19 mouse cellular contexts compared by ENCODE assay signal in genomic region chr7:132494263-132494662, GRCm38 (mm10).
DNase-seq lines count a peak whose midpoint lies in the region; ATAC-seq and TF ChIP-seq lines count a peak whose summit lies in the region.
"Had no signal": no experiment of that assay in that cellular context is flagged by ENCODE, and none has a peak within 500 bp of the region (broad histone marks: within the 10 kb centered on the region; RNA-seq: fewer than 3 reads in every experiment).

No protein-coding gene starts in this region.

- H3K27me3 ChIP-seq in MEL (ENCODE audit: control insufficient read depth in 1 of 2, insufficient read depth in 2 of 2, low read length in 2 of 2) = no peaks in the 10 kb centered on the region
- no peaks in the 10 kb centered on the region for H3K27me3 ChIP-seq in liver, embryonic 16.5 days (ENCODE audit: control insufficient read depth, insufficient read depth, low read depth, low read length)
- H3K27me3 ChIP-seq: limb, embryonic 15.5 days had no signal

- H3K9ac ChIP-seq in MEL (ENCODE audit: control insufficient read depth, low read depth, low read length, poor library complexity, severe bottlenecking) = peak overlapping the region; percentile 1; the same call in 1 of the 2 replicates
- H3K9ac ChIP-seq in liver, embryonic 16.5 days (ENCODE audit: low read depth, low read length) = no peak overlapping the region
- H3K9ac ChIP-seq: limb, embryonic 15.5 days had no signal

- peak; percentile 34 to 43; a peak in 2 of 4 replicates for ATAC-seq in hematopoietic stem cell, adult 5-6 weeks (replicated peaks in 1 of 2; ENCODE audit: insufficient read depth in 1 of 2, low FRiP score in 2 of 2, low TSS enrichment in 1 of 2, low read depth in 1 of 2, poor library complexity in 2 of 2, severe bottlenecking in 2 of 2)
- ATAC-seq in liver, embryonic 16.5 days (ENCODE audit: low read depth) = peak; percentile 85
- ATAC-seq: hindbrain, postnatal 0 days had no signal

- DNase-seq in MEL (ENCODE audit: low read depth, low spot score) (peak; percentile 70), MEL-GATA-1-ER (ENCODE audit: extremely low read depth, low read depth) (peak; percentile 49)
- no peak for DNase-seq in thymus, adult 18-20 months
- DNase-seq in left cerebral cortex, postnatal 25 days (ENCODE audit: low spot score in 2 of 2) = no peak
- no peak for DNase-seq in right cerebral cortex, adult 2 months (ENCODE audit: low spot score in 2 of 2)
- DNase-seq: cerebellum, adult 11-12 months; cerebellum, postnatal 36 days; gastrocnemius, postnatal 10 days; heart, adult 18-20 months; heart, postnatal 10 days; kidney, adult 8-10 months; kidney, postnatal 4 days; lung, postnatal 10 days; right cerebral cortex, postnatal 25 days had no signal

- TF ChIP-seq CTCF in MEL (IDR thresholded peaks at IDR 0.05 in 2 of 3, conservative IDR thresholded peaks at IDR 0.05 in 1 of 3; ENCODE audit: control insufficient read depth in 1 of 3, insufficient read depth in 1 of 3, low read depth in 2 of 3, low read length in 3 of 3, poor library complexity in 1 of 3, severe bottlenecking in 1 of 3) = no peak

- TF ChIP-seq RAD21 in MEL (IDR thresholded peaks at IDR 0.05; ENCODE audit: low read depth, low read length) = no peak

- peaks cover 24 to 42% of the 10 kb centered on the region in 2 experiments for H3K4me1 ChIP-seq in MEL (ENCODE audit: control insufficient read depth in 1 of 2, insufficient read depth in 2 of 2, low read length in 2 of 2)
- peaks cover 34% of the 10 kb centered on the region for H3K4me1 ChIP-seq in liver, embryonic 16.5 days (ENCODE audit: control insufficient read depth, low read depth, low read length)
- H3K4me1 ChIP-seq: limb, embryonic 15.5 days had no signal

- no peaks in the 10 kb centered on the region for H3K9me3 ChIP-seq in MEL (replicated peaks; ENCODE audit: insufficient read depth, low read length)
- H3K9me3 ChIP-seq in liver, embryonic 16.5 days (replicated peaks; ENCODE audit: control insufficient read depth, low read length) = no peaks in the 10 kb centered on the region
- H3K9me3 ChIP-seq: limb, embryonic 15.5 days; midbrain, embryonic 10.5 days had no signal

- H3K36me3 ChIP-seq in MEL (ENCODE audit: control insufficient read depth in 1 of 2, insufficient read depth in 2 of 2, low read length in 2 of 2) = peaks cover 0 to 38% of the 10 kb centered on the region in 2 experiments; a peak in 2 of 4 replicates
- H3K36me3 ChIP-seq in liver, embryonic 16.5 days (ENCODE audit: control insufficient read depth, insufficient read depth) = no peaks in the 10 kb centered on the region
- H3K36me3 ChIP-seq: limb, embryonic 15.5 days; midbrain, embryonic 10.5 days had no signal

- TF ChIP-seq EP300 in MEL (IDR thresholded peaks at IDR 0.05; ENCODE audit: low read depth in 1 of 2, low read length in 2 of 2) = peak; percentile 56 to 79; a peak in 2 of 4 replicates

- no peak for TF ChIP-seq POLR2A in MEL (IDR thresholded peaks at IDR 0.05; ENCODE audit: control insufficient read depth in 1 of 2, insufficient read depth in 1 of 2, low read depth in 1 of 2, low read length in 2 of 2, poor library complexity in 1 of 2)

- intact Hi-C loops in left cerebral cortex, postnatal 25 days (cut with DNase I) = no loop called here

- H3K4me2 ChIP-seq in liver, embryonic 16.5 days (ENCODE audit: low read depth, low read length) = peak overlapping the region; percentile 31
- H3K4me2 ChIP-seq: limb, embryonic 15.5 days had no signal

- peak overlapping the region; percentile 94 for H3K27ac ChIP-seq in MEL (ENCODE audit: control insufficient read depth, low read depth, low read length)
- peak overlapping the region; percentile 84 for H3K27ac ChIP-seq in liver, embryonic 16.5 days (ENCODE audit: low read length)
- H3K27ac ChIP-seq: hindbrain, postnatal 0 days; limb, embryonic 15.5 days had no signal

- no peaks in the 10 kb centered on the region for H3K79me2 ChIP-seq in MEL (ENCODE audit: control insufficient read depth, insufficient read depth, low read length, poor library complexity)

- 12% methylated on average over 4 of the region's 4 CpGs for WGBS in liver, embryonic 16.5 days (ENCODE audit: insufficient replicate concordance)

- no peak overlapping the region for H3K4me3 ChIP-seq in MEL (ENCODE audit: control insufficient read depth in 1 of 2, insufficient read depth in 1 of 2, low read depth in 2 of 2, low read length in 2 of 2)
- no peak overlapping the region for H3K4me3 ChIP-seq in liver, embryonic 16.5 days (ENCODE audit: low read depth, low read length)
- H3K4me3 ChIP-seq: limb, embryonic 15.5 days; midbrain, embryonic 10.5 days had no signal

TF ChIP-seq in MEL, 35 proteins besides CTCF, POLR2A, EP300 and RAD21:
- TF ChIP-seq RCOR1 (IDR thresholded peaks at IDR 0.05; ENCODE audit: low read depth, low read length) = no peak
- peak; percentile 69 for TF ChIP-seq GATA1 (IDR thresholded peaks at IDR 0.05; ENCODE audit: low read depth, low read length)
- no peak; the same call in 1 of the 2 replicates for TF ChIP-seq MYC (IDR thresholded peaks at IDR 0.05; ENCODE audit: low read depth, low read length)
- no peak for TF ChIP-seq ELF1 (IDR thresholded peaks at IDR 0.05; ENCODE audit: low read depth, low read length)
- TF ChIP-seq SMC3 (IDR thresholded peaks at IDR 0.05; ENCODE audit: low read depth, low read length) = no peak
- no peak for TF ChIP-seq MAZ (IDR thresholded peaks at IDR 0.05; ENCODE audit: low read depth, low read length)
- TF ChIP-seq ZNF384 (IDR thresholded peaks at IDR 0.05; ENCODE audit: low read depth, low read length) = no peak
- TF ChIP-seq TCF12 (IDR thresholded peaks at IDR 0.05; ENCODE audit: low read depth, low read length) = peak; percentile 89
- no peak for TF ChIP-seq NELFE (IDR thresholded peaks at IDR 0.05; ENCODE audit: low read depth, low read length)
- TF ChIP-seq USF2 (IDR thresholded peaks at IDR 0.05; ENCODE audit: borderline replicate concordance in 1 of 2, insufficient read depth in 1 of 2, low read depth in 1 of 2, low read length in 2 of 2) = no peak
- TF ChIP-seq MAFK (IDR thresholded peaks at IDR 0.05; ENCODE audit: borderline replicate concordance, low read depth, low read length) = no peak
- TF ChIP-seq TAL1 (IDR thresholded peaks at IDR 0.05; ENCODE audit: low read length) = peak; percentile 86
- no peak for TF ChIP-seq HCFC1 (IDR thresholded peaks at IDR 0.05; ENCODE audit: low read depth, low read length)
- no peak for TF ChIP-seq ZKSCAN1 (IDR thresholded peaks at IDR 0.05; ENCODE audit: low read depth, low read length)
- TF ChIP-seq CHD2 (IDR thresholded peaks at IDR 0.05; ENCODE audit: low read length) = no peak
- no peak for TF ChIP-seq USF1 (IDR thresholded peaks at IDR 0.05; ENCODE audit: low read depth, low read length)
- peak; percentile 51; the same call in 1 of the 2 replicates for TF ChIP-seq ETS1 (IDR thresholded peaks at IDR 0.05; ENCODE audit: low read depth, low read length)
- no peak for TF ChIP-seq GABPA (IDR thresholded peaks at IDR 0.05; ENCODE audit: low read depth, low read length)
- no peak for TF ChIP-seq JUND (IDR thresholded peaks at IDR 0.05; ENCODE audit: low read depth, low read length)

Comparison
In these comparisons a context has a peak if more than half of its experiments do, and no peak if none do; other contexts are left out.
1. DNase-seq: peak in MEL (single experiment) and MEL-GATA-1-ER (single experiment); none in thymus, adult 18-20 months (0 of 2), left cerebral cortex, postnatal 25 days (0 of 2) and right cerebral cortex, adult 2 months (0 of 2).